Mouse (Mus musculus): ENCODE measurements around the gene Nt5e. TPM values are rescaled to one million over a fixed set of nuclear protein-coding genes. Genes with fewer than 3 reads are reported as not detected.

Gene Nt5e
- polyA plus RNA-seq, 1 experiment from 2014 or later: 6.5 TPM

- H3K9me3 ChIP-seq (replicated peaks): no peaks in the 10 kb centered on the region
- WGBS (ENCODE audit: insufficient replicate concordance): 60% methylated on average over 6 of the region's 6 CpGs
- H3K4me1 ChIP-seq (replicated peaks): no peaks in the 10 kb centered on the region
- no peak for DNase-seq
- no peaks in the 10 kb centered on the region for H3K36me3 ChIP-seq
- no peak for ATAC-seq (ENCODE audit: low read depth)
- no peak overlapping the region for H3K4me2 ChIP-seq
- H3K9ac ChIP-seq: no peak overlapping the region
- no peaks in the 10 kb centered on the region for H3K27me3 ChIP-seq
- no peak overlapping the region for H3K4me3 ChIP-seq (replicated peaks)
- no peak overlapping the region for H3K27ac ChIP-seq
Observed at GRCm38 (mm10) chr9:88348623-88349022, 21.6 kb downstream of the Nt5e start.

- H3K4me3 ChIP-seq (replicated peaks): no peak overlapping the region
- H3K27ac ChIP-seq: no peak overlapping the region
- no peak for DNase-seq
- no peak overlapping the region for H3K9ac ChIP-seq
- no peaks in the 10 kb centered on the region for H3K9me3 ChIP-seq (replicated peaks)
- H3K4me1 ChIP-seq (replicated peaks): no peaks in the 10 kb centered on the region
- 60% methylated on average over 1 of the region's 1 CpGs for WGBS (ENCODE audit: insufficient replicate concordance)
- ATAC-seq (ENCODE audit: low read depth): no peak
- no peak overlapping the region for H3K4me2 ChIP-seq
- H3K36me3 ChIP-seq: no peaks in the 10 kb centered on the region
- no peaks in the 10 kb centered on the region for H3K27me3 ChIP-seq
Observed at GRCm38 (mm10) chr9:88350317-88350716, 23.3 kb downstream of the Nt5e start.

GRCm38 (mm10) chr9:88351163-88351562, 24.2 kb downstream of the Nt5e start:
- Histone ChIP-seq H3K27ac (no peak overlapping the region), H3K9ac (no peak overlapping the region), H3K4me1 (replicated peaks) (no peaks in the 10 kb centered on the region), H3K4me3 (replicated peaks) (no peak overlapping the region), H3K9me3 (replicated peaks) (no peaks in the 10 kb centered on the region), H3K27me3 (no peaks in the 10 kb centered on the region), H3K36me3 (no peaks in the 10 kb centered on the region), H3K4me2 (no peak overlapping the region)
- DNase-seq (no peak), ATAC-seq (ENCODE audit: low read depth) (no peak)
- 55% methylated on average over 3 of the region's 3 CpGs for WGBS (ENCODE audit: insufficient replicate concordance)

GRCm38 (mm10) chr9:88352741-88353140, 25.7 kb downstream of the Nt5e start:
- Histone ChIP-seq H3K9me3 (replicated peaks) (no peaks in the 10 kb centered on the region), H3K4me3 (replicated peaks) (no peak overlapping the region), H3K9ac (no peak overlapping the region), H3K36me3 (no peaks in the 10 kb centered on the region), H3K4me2 (no peak overlapping the region), H3K27ac (no peak overlapping the region), H3K4me1 (replicated peaks) (no peaks in the 10 kb centered on the region), H3K27me3 (no peaks in the 10 kb centered on the region)
- DNase-seq (no peak), ATAC-seq (ENCODE audit: low read depth) (no peak)
- WGBS (ENCODE audit: insufficient replicate concordance): 67% methylated on average over 6 of the region's 6 CpGs

- H3K4me2 ChIP-seq: no peak overlapping the region
- H3K36me3 ChIP-seq: no peaks in the 10 kb centered on the region
- H3K4me3 ChIP-seq (replicated peaks): no peak overlapping the region
- no peaks in the 10 kb centered on the region for H3K27me3 ChIP-seq
- no peak for DNase-seq
- ATAC-seq (ENCODE audit: low read depth): no peak
- no peaks in the 10 kb centered on the region for H3K9me3 ChIP-seq (replicated peaks)
- no peak overlapping the region for H3K9ac ChIP-seq
- WGBS (ENCODE audit: insufficient replicate concordance): 73% methylated on average over 7 of the region's 7 CpGs
- H3K4me1 ChIP-seq (replicated peaks): no peaks in the 10 kb centered on the region
- no peak overlapping the region for H3K27ac ChIP-seq
Observed at GRCm38 (mm10) chr9:88353459-88353858, 26.5 kb downstream of the Nt5e start.

- Histone ChIP-seq H3K27ac (no peak overlapping the region), H3K27me3 (no peaks in the 10 kb centered on the region), H3K4me1 (replicated peaks) (peaks cover 16% of the 10 kb centered on the region), H3K4me2 (no peak overlapping the region), H3K9ac (no peak overlapping the region), H3K4me3 (replicated peaks) (no peak overlapping the region), H3K9me3 (replicated peaks) (no peaks in the 10 kb centered on the region), H3K36me3 (no peaks in the 10 kb centered on the region)
- WGBS (ENCODE audit: insufficient replicate concordance): 52% methylated on average over 3 of the region's 3 CpGs
- no peak for DNase-seq
- no peak for ATAC-seq (ENCODE audit: low read depth)
Observed at GRCm38 (mm10) chr9:88357173-88357572, 30.2 kb downstream of the Nt5e start.

- Histone ChIP-seq H3K4me2 (no peak overlapping the region), H3K9ac (no peak overlapping the region), H3K9me3 (replicated peaks) (no peaks in the 10 kb centered on the region), H3K4me1 (replicated peaks) (peaks cover 20% of the 10 kb centered on the region), H3K27me3 (no peaks in the 10 kb centered on the region), H3K27ac (no peak overlapping the region), H3K36me3 (no peaks in the 10 kb centered on the region), H3K4me3 (replicated peaks) (no peak overlapping the region)
- ATAC-seq (ENCODE audit: low read depth): no peak
- WGBS (ENCODE audit: insufficient replicate concordance): 15% methylated on average over 2 of the region's 2 CpGs
- no peak for DNase-seq
Observed at GRCm38 (mm10) chr9:88359140-88359539, 32.1 kb downstream of the Nt5e start.

- no peaks in the 10 kb centered on the region for H3K27me3 ChIP-seq
Observed at GRCm38 (mm10) chr9:88361211-88361909, 34.4 kb downstream of the Nt5e start.

GRCm38 (mm10) chr9:88362055-88362850, 35.3 kb downstream of the Nt5e start:
- peaks cover 20% of the 10 kb centered on the region for H3K4me1 ChIP-seq (replicated peaks)
- H3K9ac ChIP-seq: no peak overlapping the region
- no peak overlapping the region for H3K4me3 ChIP-seq (replicated peaks)
- WGBS (ENCODE audit: insufficient replicate concordance): 22% methylated on average over 5 of the region's 5 CpGs
- DNase-seq (no peak), ATAC-seq (ENCODE audit: low read depth) (no peak)
- H3K36me3 ChIP-seq: no peaks in the 10 kb centered on the region
- H3K9me3 ChIP-seq (replicated peaks): no peaks in the 10 kb centered on the region
- H3K4me2 ChIP-seq: no peak overlapping the region
- H3K27ac ChIP-seq: no peak overlapping the region; the same call in 1 of the 2 replicates
- H3K27me3 ChIP-seq: no peaks in the 10 kb centered on the region

More at GRCm38 (mm10) chr9:88361211-88361909, 34.4 kb downstream of the Nt5e start:
- 32% methylated on average over 14 of the region's 14 CpGs for WGBS (ENCODE audit: insufficient replicate concordance)
- no peak overlapping the region for H3K27ac ChIP-seq
- no peak overlapping the region for H3K4me2 ChIP-seq
- DNase-seq (no peak), ATAC-seq (ENCODE audit: low read depth) (no peak; the same call in 1 of the 2 replicates)
- H3K4me1 ChIP-seq (replicated peaks): peaks cover 20% of the 10 kb centered on the region
- H3K4me3 ChIP-seq (replicated peaks): no peak overlapping the region
- H3K9me3 ChIP-seq (replicated peaks): no peaks in the 10 kb centered on the region
- no peak overlapping the region for H3K9ac ChIP-seq
- no peaks in the 10 kb centered on the region for H3K36me3 ChIP-seq

GRCm38 (mm10) chr9:88363102-88363501, 36.1 kb downstream of the Nt5e start:
- Histone ChIP-seq H3K36me3 (no peaks in the 10 kb centered on the region), H3K4me3 (replicated peaks) (no peak overlapping the region), H3K4me1 (replicated peaks) (peaks cover 20% of the 10 kb centered on the region), H3K9me3 (replicated peaks) (no peaks in the 10 kb centered on the region), H3K9ac (no peak overlapping the region), H3K27me3 (no peaks in the 10 kb centered on the region), H3K4me2 (no peak overlapping the region), H3K27ac (no peak overlapping the region)
- no peak for DNase-seq
- WGBS (ENCODE audit: insufficient replicate concordance): 78% methylated on average over 3 of the region's 3 CpGs
- ATAC-seq (ENCODE audit: low read depth): no peak

- ATAC-seq (ENCODE audit: low read depth) (no peak), DNase-seq (no peak)
- WGBS (ENCODE audit: insufficient replicate concordance): 70% methylated on average over 4 of the region's 4 CpGs
- H3K4me2 ChIP-seq: no peak overlapping the region
- H3K4me3 ChIP-seq (replicated peaks): no peak overlapping the region
- 0 out of 2 replicates have a peak, but pooled peaks cover 3% of the 10 kb centered on the region for H3K36me3 ChIP-seq
- H3K9ac ChIP-seq: no peak overlapping the region
- no peaks in the 10 kb centered on the region for H3K9me3 ChIP-seq (replicated peaks)
- peaks cover 11% of the 10 kb centered on the region for H3K4me1 ChIP-seq (replicated peaks)
- H3K27ac ChIP-seq: no peak overlapping the region
- H3K27me3 ChIP-seq: no peaks in the 10 kb centered on the region
Observed at GRCm38 (mm10) chr9:88366308-88366707, 39.3 kb downstream of the Nt5e start.
